Mouse (Mus musculus): ENCODE data around the gene Zfp219. TPM values are rescaled to one million over a fixed set of nuclear protein-coding genes. Genes with fewer than 3 reads are reported as not detected.

Gene Zfp219
- polyA plus RNA-seq, 1 experiment from 2014 or later, result 28.3 TPM

DNA sequence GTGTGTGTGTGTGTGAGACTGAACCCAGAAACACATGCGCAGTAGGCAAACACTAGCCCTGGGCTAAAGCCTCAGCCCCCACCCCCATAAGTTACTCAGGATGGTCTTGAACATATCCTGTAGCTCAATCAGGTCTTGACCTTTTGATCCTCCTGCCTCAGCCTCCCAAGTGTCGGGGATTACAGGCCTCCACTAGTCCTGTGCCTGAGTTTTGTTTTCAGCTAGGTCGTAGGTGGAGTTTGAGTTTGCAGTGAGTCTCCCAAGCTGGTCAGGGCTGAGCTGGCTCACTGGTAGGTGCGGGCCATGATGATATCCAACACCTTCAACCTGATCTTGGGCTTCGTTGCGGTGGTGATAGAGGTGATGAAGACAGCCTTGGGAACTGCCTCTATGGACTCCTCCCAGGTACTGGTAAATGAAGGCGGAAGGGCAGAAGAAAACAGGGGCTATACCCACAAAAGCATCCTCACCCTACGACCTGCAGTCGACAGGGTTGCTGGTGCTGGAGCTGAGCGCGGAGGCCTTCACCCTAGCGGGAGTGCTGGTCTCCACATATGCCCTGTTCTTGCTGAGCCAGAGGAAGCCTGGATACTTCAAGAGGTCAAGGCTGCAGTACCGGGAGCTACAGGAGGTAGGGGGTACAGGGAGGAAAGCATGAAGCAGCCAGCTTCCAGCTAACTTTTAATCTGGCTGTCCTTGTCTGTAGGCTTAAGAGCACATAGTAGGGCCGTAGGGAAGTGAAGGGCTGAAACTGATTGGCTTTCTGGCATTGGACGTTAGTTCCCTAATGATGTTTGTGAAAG is 2.1 kb downstream of the Zfp219 start:
- H3K4me1 ChIP-seq (ENCODE audit: insufficient read depth), result peaks cover 21% of the 10 kb centered on the region; the same call in 1 of the 2 replicates
- H3K27me3 ChIP-seq (ENCODE audit: insufficient read depth, low read length), result no peaks in the 10 kb centered on the region
- H3K9me3 ChIP-seq (ENCODE audit: low read depth, low read length), result no peaks in the 10 kb centered on the region
- H3K9ac ChIP-seq, result peak overlapping the region; percentile 89
- peak overlapping the region; percentile 81 for H3K4me2 ChIP-seq
- ATAC-seq (ENCODE audit: insufficient read depth), result no peak
- no peak for TF ChIP-seq CTCF (IDR thresholded peaks at IDR 0.05; ENCODE audit: low read depth)
- no peak overlapping the region for H3K27ac ChIP-seq (ENCODE audit: low read depth)
- H3K36me3 ChIP-seq (ENCODE audit: insufficient read depth), result 0 out of 2 replicates have a peak, but pooled peaks cover 6% of the 10 kb centered on the region
- no peak for DNase-seq
- 81% methylated on average over 15 of the region's 15 CpGs for WGBS
- peak overlapping the region; percentile 65 for H3K4me3 ChIP-seq (ENCODE audit: low read depth, low read length)

DNA sequence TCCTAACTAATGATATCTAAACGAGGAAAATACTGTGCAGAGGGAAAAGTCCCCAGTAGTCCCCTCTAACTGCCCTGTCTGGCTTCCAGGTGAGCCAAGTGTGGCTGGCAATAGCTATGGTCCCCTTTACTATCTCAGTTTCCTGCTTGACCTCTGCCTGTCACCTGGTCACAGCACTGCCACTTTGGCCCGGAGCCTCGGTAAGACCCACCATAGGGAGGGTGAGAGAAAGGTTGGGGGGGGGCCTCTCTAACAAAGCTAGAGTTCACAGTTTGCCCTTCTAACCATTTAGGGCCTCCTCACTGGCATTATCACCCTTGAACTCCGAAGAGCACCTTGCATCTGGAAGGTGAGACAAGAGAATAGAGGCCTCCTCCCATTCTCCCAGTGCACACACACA is 2.9 kb downstream of the Zfp219 start:
- no peak overlapping the region for H3K4me2 ChIP-seq
- 0 out of 2 replicates have a peak, but pooled peaks cover 6% of the 10 kb centered on the region for H3K36me3 ChIP-seq (ENCODE audit: insufficient read depth)
- no peak overlapping the region for H3K4me3 ChIP-seq (ENCODE audit: low read depth, low read length)
- H3K4me1 ChIP-seq (ENCODE audit: insufficient read depth), result peaks cover 21% of the 10 kb centered on the region; the same call in 1 of the 2 replicates
- DNase-seq (no peak), ATAC-seq (ENCODE audit: insufficient read depth) (no peak)
- no peak overlapping the region for H3K9ac ChIP-seq
- no peak for TF ChIP-seq CTCF (IDR thresholded peaks at IDR 0.05; ENCODE audit: low read depth)
- WGBS, result 68% methylated on average over 4 of the region's 4 CpGs
- H3K9me3 ChIP-seq (ENCODE audit: low read depth, low read length), result no peaks in the 10 kb centered on the region
- H3K27ac ChIP-seq (ENCODE audit: low read depth), result no peak overlapping the region
- no peaks in the 10 kb centered on the region for H3K27me3 ChIP-seq (ENCODE audit: insufficient read depth, low read length)

DNA sequence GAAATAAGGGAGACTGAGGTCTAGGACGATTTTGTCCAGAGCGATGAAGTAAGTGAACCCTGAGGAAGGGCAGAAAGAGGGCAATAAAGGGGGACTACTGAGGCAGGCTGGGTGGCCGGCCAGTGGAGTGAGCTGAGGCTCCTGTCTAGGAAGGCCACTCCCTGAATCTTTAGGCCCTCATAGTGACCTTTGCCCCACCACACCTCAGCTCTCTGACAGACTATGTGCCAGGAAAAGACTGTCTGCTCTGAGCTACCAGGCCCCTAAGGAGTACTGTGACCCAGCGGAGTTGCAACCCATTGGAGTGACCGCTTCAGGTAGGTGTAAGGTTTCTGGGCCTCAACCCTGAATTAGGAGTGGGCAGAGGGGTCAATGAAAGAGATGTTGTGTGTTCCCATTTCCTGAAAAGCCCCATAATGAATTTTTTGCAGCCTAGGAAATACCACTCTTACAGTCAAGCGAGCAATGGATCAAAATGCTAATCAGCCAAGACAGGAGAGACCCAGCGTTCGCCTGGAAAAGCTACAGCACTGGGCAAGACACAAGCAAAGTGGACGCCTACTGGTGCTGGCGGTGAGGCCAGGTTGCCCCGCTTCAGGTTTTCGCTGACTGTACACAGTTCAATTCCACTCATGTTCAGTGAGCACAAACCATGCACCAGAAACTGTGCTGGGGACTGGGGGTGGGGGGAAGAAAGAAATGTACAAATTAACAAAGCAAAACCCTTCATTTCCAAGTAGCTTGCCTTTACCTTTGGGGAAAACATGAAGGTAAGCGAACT is 3.7 kb downstream of the Zfp219 start:
- 80% methylated on average over 13 of the region's 13 CpGs for whole genome bisulfite sequencing
- peaks cover 16% of the 10 kb centered on the region; the same call in 1 of the 2 replicates for H3K4me1 ChIP-seq (ENCODE audit: insufficient read depth)

DNA sequence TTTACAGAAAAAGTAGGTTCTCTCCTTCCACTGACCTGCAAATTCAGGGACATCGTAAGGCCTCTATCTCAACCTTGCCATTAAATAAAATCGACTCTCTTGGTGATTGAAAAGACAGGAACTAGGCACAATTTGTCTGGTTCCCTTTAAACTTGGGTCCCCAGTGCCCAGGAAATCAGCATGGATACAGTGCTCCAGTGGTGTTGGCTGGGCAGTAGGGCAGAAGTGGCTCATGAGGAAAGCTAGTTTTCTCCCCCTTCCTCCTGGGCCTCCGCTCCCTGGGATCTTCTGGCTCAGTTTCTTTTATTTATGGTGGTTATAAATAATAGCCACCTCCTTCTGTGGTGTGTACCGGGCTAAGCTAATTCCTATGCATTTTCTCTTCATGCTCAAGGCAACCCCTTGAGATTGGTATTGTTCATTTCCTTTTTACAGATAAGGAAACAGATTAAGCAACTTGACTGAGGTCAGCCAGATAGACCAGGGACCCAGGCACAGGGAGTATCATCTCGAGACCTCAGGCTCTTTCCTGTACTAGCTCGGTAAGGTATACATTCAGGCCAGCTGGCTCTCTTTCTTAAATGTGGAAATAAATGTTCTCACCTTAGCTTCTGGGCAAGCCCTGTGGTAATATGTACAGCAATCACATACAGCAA is 5.0 kb downstream of the Zfp219 start, which contains the start of gene Tmem253:
Gene Tmem253 (plus strand): TSS at position 214 of the 656 bp plus-strand sequence.
- Histone ChIP-seq H3K27me3 (ENCODE audit: insufficient read depth, low read length) (no peaks in the 10 kb centered on the region), H3K27ac (ENCODE audit: low read depth) (peak within 1 kb of the TSS; percentile 93), H3K4me3 (ENCODE audit: low read depth, low read length) (peak within 1 kb of the TSS; percentile 61), H3K4me2 (peak within 1 kb of the TSS; percentile 69), H3K4me1 (ENCODE audit: insufficient read depth) (peaks cover 14% of the 10 kb centered on the region; the same call in 1 of the 2 replicates), H3K36me3 (ENCODE audit: insufficient read depth) (0 out of 2 replicates have a peak, but pooled peaks cover 6% of the 10 kb centered on the region), H3K9ac (peak within 1 kb of the TSS; percentile 80), H3K9me3 (ENCODE audit: low read depth, low read length) (no peaks in the 10 kb centered on the region)
- TF ChIP-seq CTCF (IDR thresholded peaks at IDR 0.05; ENCODE audit: low read depth), result no peak
- 28% methylated on average over 6 of the region's 6 CpGs for WGBS
- DNase-seq (no peak), ATAC-seq (ENCODE audit: insufficient read depth) (no peak)

More for the DNA sequence above, 3.7 kb downstream of the Zfp219 start:
- Histone ChIP-seq H3K4me3 (ENCODE audit: low read depth, low read length) (no peak overlapping the region), H3K36me3 (ENCODE audit: insufficient read depth) (0 out of 2 replicates have a peak, but pooled peaks cover 6% of the 10 kb centered on the region), H3K4me2 (no peak overlapping the region), H3K27me3 (ENCODE audit: insufficient read depth, low read length) (no peaks in the 10 kb centered on the region), H3K27ac (ENCODE audit: low read depth) (no peak overlapping the region), H3K9me3 (ENCODE audit: low read depth, low read length) (no peaks in the 10 kb centered on the region), H3K9ac (no peak overlapping the region)
- ATAC-seq (ENCODE audit: insufficient read depth) (no peak), DNase-seq (no peak)
- no peak for TF ChIP-seq CTCF (IDR thresholded peaks at IDR 0.05; ENCODE audit: low read depth)

DNA sequence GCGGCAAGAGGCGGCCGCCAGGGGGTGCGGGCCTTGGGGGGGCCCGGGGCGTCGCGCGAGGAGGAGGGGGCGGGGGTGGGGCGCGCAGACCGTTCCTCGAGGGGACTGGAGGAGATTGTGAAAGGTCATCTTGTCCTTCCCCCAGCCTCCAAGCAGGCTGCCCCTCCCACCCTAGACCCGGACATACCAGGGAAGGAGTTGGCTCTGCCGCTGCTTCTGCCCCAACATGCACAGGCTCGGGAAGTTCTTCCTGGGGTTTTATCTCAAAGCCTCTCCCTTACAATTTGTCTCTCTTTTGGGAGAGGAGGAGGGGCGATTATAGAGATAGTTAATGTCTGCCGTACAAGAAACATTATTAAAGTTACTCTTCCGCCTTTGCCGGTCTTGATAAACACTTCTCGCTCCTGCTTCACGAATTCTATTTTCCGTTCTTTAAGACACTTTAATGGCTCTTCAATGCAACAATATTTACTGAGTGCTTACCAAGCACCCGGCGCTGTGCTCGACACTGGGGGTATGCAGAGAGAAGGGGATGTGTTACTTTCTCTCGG is 5.7 kb downstream of the Zfp219 start:
- peak overlapping the region; percentile 61 for H3K4me3 ChIP-seq (ENCODE audit: low read depth, low read length)
- ATAC-seq (ENCODE audit: insufficient read depth) (peak; percentile 50), DNase-seq (peak; percentile 79)
- H3K36me3 ChIP-seq (ENCODE audit: insufficient read depth), result 0 out of 2 replicates have a peak, but pooled peaks cover 6% of the 10 kb centered on the region
- no peaks in the 10 kb centered on the region for H3K27me3 ChIP-seq (ENCODE audit: insufficient read depth, low read length)
- H3K4me1 ChIP-seq (ENCODE audit: insufficient read depth), result peaks cover 18% of the 10 kb centered on the region
- WGBS, result under 1% methylated on average over 18 of the region's 28 CpGs
- TF ChIP-seq CTCF (IDR thresholded peaks at IDR 0.05; ENCODE audit: low read depth), result no peak
- H3K9me3 ChIP-seq (ENCODE audit: low read depth, low read length), result no peaks in the 10 kb centered on the region
- H3K4me2 ChIP-seq, result peak overlapping the region; percentile 69
- H3K27ac ChIP-seq (ENCODE audit: low read depth), result peak overlapping the region; percentile 93
- H3K9ac ChIP-seq, result peak overlapping the region; percentile 80

DNA sequence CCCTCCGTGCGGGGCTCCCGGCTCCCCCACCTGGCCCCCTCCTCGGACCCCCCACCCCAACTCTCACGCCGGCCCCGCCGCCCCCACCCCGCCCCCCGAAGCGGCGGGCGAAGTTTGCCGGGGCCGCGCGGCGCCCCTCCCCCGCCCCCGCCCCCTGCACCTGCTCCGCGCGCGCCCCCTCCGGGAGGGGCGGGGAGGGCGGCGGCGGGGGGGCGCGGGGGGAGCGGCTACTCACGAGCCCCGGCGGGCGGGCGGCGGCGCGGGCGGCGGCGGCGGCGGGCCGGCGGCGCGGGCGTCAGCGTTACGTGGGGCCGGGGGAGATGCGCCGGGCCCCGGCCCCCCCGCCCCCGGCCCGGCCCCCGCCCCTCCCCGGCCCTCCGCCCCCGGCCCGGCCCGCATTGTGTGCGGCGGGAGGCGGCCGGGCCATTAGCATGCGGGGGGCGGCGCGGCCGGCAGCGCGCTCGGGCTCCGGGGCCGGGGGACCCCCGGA is 6.2 kb downstream of the Zfp219 start:
- Histone ChIP-seq H3K36me3 (ENCODE audit: insufficient read depth) (peaks cover 8% of the 10 kb centered on the region; the same call in 1 of the 2 replicates), H3K4me3 (ENCODE audit: low read depth, low read length) (peak overlapping the region; percentile 61), H3K9ac (peak overlapping the region; percentile 80), H3K4me1 (ENCODE audit: insufficient read depth) (peaks cover 22% of the 10 kb centered on the region), H3K4me2 (peak overlapping the region; percentile 69), H3K9me3 (ENCODE audit: low read depth, low read length) (no peaks in the 10 kb centered on the region), H3K27ac (ENCODE audit: low read depth) (peak overlapping the region; percentile 93), H3K27me3 (ENCODE audit: insufficient read depth, low read length) (no peaks in the 10 kb centered on the region)
- no peak for TF ChIP-seq CTCF (IDR thresholded peaks at IDR 0.05; ENCODE audit: low read depth)
- peak; percentile 30 for ATAC-seq (ENCODE audit: insufficient read depth)
- 2% methylated on average over 24 of the region's 80 CpGs for WGBS
- DNase-seq, result peak; percentile 29
